Mouse (Mus musculus): ENCODE data around the gene Tbc1d1. TPM values are rescaled to one million over a fixed set of nuclear protein-coding genes. Genes with fewer than 3 reads are reported as not detected.

The Tbc1d1 gene
- polyA plus RNA-seq, 1 experiment from 2014 or later = 18.1 TPM

DNA sequence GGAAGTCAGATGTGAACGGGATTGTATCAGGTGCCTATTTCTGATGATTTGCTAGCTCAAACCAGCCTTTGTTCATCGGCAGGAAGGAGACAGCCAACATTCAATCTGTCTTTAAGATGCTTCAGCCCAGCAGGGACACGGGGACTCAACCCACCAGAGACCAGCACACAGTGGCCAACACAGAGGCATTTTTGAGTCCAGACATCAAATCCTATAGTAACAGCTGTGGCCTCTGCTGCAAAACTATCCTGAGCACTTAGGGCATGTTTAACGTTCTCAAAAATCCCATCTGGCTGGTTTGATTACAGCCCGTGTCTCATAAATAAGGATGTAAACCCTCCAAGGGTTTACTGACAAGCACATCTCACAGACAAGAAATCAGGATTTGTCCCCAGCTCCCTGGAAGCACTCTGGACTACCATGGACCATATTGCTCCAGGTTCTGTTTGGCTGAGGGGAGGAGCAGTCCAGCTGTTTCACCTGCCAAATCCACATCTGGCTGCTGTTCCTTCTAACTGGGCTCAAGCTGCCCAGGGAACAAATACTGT is 207.8 kb downstream of the Tbc1d1 start:
- 38% methylated on average over 5 of the region's 5 CpGs for WGBS
- no peak overlapping the region for H3K4me2 ChIP-seq (replicated peaks)
- ATAC-seq (ENCODE audit: insufficient number of reproducible peaks, low FRiP score, low TSS enrichment, low read depth) = peak; percentile 11; the same call in 1 of the 2 replicates

GRCm38 (mm10) chr5:64364432-64365125 is 208.5 kb downstream of the Tbc1d1 start:
- H3K4me1 ChIP-seq = peaks cover 56% of the 10 kb centered on the region
- H3K27ac ChIP-seq (replicated peaks) = peak overlapping the region; percentile 87
- 24% methylated on average over 7 of the region's 7 CpGs for whole genome bisulfite sequencing
- no peak overlapping the region for H3K4me2 ChIP-seq (replicated peaks)
- H3K4me3 ChIP-seq (replicated peaks) = no peak overlapping the region
- no peaks in the 10 kb centered on the region for H3K9me3 ChIP-seq (replicated peaks)
- H3K27me3 ChIP-seq = no peaks in the 10 kb centered on the region
- H3K36me3 ChIP-seq = no peaks in the 10 kb centered on the region
- H3K9ac ChIP-seq = no peak overlapping the region
- ATAC-seq (ENCODE audit: insufficient number of reproducible peaks, low FRiP score, low TSS enrichment, low read depth) = peak; percentile 79

More for the DNA sequence above, 207.8 kb downstream of the Tbc1d1 start:
- H3K4me3 ChIP-seq (replicated peaks) = no peak overlapping the region
- no peak overlapping the region for H3K9ac ChIP-seq
- no peaks in the 10 kb centered on the region for H3K36me3 ChIP-seq
- no peaks in the 10 kb centered on the region for H3K27me3 ChIP-seq
- H3K4me1 ChIP-seq = peaks cover 63% of the 10 kb centered on the region
- H3K27ac ChIP-seq (replicated peaks) = peak overlapping the region; percentile 87
- H3K9me3 ChIP-seq (replicated peaks) = no peaks in the 10 kb centered on the region

GRCm38 (mm10) chr5:64365187-64366066 is 209.3 kb downstream of the Tbc1d1 start:
- no peak for ATAC-seq (ENCODE audit: insufficient number of reproducible peaks, low FRiP score, low TSS enrichment, low read depth)
- no peaks in the 10 kb centered on the region for H3K9me3 ChIP-seq (replicated peaks)
- 71% methylated on average over 11 of the region's 11 CpGs for WGBS
- H3K4me1 ChIP-seq = peaks cover 48% of the 10 kb centered on the region
- peak overlapping the region; percentile 71 for H3K27ac ChIP-seq (replicated peaks)
- no peak overlapping the region for H3K4me2 ChIP-seq (replicated peaks)
- H3K27me3 ChIP-seq = no peaks in the 10 kb centered on the region
- no peak overlapping the region for H3K4me3 ChIP-seq (replicated peaks)
- no peaks in the 10 kb centered on the region for H3K36me3 ChIP-seq
- no peak overlapping the region for H3K9ac ChIP-seq

DNA sequence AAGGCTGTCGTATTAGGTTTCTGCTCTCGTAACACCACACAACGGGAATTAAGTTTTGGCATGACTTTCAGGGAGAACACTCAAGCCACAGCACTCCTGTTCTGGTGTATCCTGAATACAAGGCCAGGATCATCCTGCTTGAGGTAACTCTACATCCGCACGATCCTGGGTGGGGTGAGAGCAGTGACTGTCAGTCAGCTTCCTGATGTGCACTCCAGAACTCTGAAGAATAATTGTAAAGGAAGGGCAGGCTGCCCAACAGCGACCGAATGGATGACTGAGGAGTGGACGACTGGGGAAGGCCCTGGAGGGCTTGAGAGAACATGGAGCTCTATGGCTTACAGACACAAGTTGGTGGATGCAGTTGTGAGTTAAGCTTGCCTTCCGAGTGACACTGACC is 210.0 kb downstream of the Tbc1d1 start:
- H3K4me3 ChIP-seq (replicated peaks) = no peak overlapping the region

DNA sequence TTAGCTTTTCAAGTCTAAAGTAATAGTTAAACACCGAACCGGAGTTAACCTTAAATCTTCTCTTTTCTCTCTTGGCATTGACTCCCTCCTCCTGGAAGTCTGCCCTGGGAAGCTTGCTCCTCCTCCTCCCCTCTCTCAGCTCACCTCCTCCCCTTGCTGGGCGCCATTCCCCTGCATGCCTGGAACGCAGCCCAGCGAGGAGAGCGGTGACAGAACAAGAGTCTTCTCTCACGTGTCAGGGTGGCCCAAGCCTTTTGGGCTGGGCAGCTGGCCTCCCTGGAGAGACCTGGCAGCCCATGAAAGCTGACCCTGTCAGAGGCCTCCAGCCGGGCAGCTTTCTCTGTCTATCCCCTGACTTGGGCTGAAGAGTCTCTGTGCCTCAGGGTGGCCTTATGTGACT is 211.3 kb downstream of the Tbc1d1 start:
- Histone ChIP-seq H3K4me3 (replicated peaks) (no peak overlapping the region), H3K4me1 (peaks cover 45% of the 10 kb centered on the region), H3K9me3 (replicated peaks) (no peaks in the 10 kb centered on the region), H3K4me2 (replicated peaks) (0 out of 2 replicates have a peak overlapping the region, but pooled peaks have one; percentile 24), H3K27me3 (no peaks in the 10 kb centered on the region), H3K36me3 (no peaks in the 10 kb centered on the region), H3K27ac (replicated peaks) (peak overlapping the region; percentile 82), H3K9ac (no peak overlapping the region)
- 16% methylated on average over 8 of the region's 8 CpGs for WGBS
- ATAC-seq (ENCODE audit: insufficient number of reproducible peaks, low FRiP score, low TSS enrichment, low read depth) = peak; percentile 35; the same call in 1 of the 2 replicates

More for the DNA sequence above, 210.0 kb downstream of the Tbc1d1 start:
- peak overlapping the region; percentile 71; the same call in 1 of the 2 replicates for H3K27ac ChIP-seq (replicated peaks)
- H3K27me3 ChIP-seq = no peaks in the 10 kb centered on the region
- peaks cover 45% of the 10 kb centered on the region for H3K4me1 ChIP-seq
- 77% methylated on average over 9 of the region's 9 CpGs for WGBS
- H3K36me3 ChIP-seq = no peaks in the 10 kb centered on the region
- H3K4me2 ChIP-seq (replicated peaks) = no peak overlapping the region
- no peak for ATAC-seq (ENCODE audit: insufficient number of reproducible peaks, low FRiP score, low TSS enrichment, low read depth)
- H3K9ac ChIP-seq = no peak overlapping the region
- no peaks in the 10 kb centered on the region for H3K9me3 ChIP-seq (replicated peaks)

- no peaks in the 10 kb centered on the region for H3K9me3 ChIP-seq (replicated peaks)
- H3K4me2 ChIP-seq (replicated peaks) = no peak overlapping the region
- H3K4me3 ChIP-seq (replicated peaks) = no peak overlapping the region
- H3K9ac ChIP-seq = no peak overlapping the region
- H3K27me3 ChIP-seq = no peaks in the 10 kb centered on the region
- ATAC-seq (ENCODE audit: insufficient number of reproducible peaks, low FRiP score, low TSS enrichment, low read depth) = no peak
- H3K27ac ChIP-seq (replicated peaks) = no peak overlapping the region
- no peaks in the 10 kb centered on the region for H3K36me3 ChIP-seq
- H3K4me1 ChIP-seq = peaks cover 24% of the 10 kb centered on the region
These were observed 215.3 kb downstream of the Tbc1d1 start for GRCm38 (mm10) chr5:64371331-64371831.

- Histone ChIP-seq H3K9me3 (replicated peaks) (no peaks in the 10 kb centered on the region), H3K27ac (replicated peaks) (no peak overlapping the region), H3K4me3 (replicated peaks) (no peak overlapping the region), H3K4me1 (peaks cover 18% of the 10 kb centered on the region), H3K9ac (no peak overlapping the region), H3K4me2 (replicated peaks) (no peak overlapping the region), H3K27me3 (no peaks in the 10 kb centered on the region), H3K36me3 (no peaks in the 10 kb centered on the region)
- no peak for ATAC-seq (ENCODE audit: insufficient number of reproducible peaks, low FRiP score, low TSS enrichment, low read depth)
- 62% methylated on average over 13 of the region's 13 CpGs for WGBS
These were observed 216.3 kb downstream of the Tbc1d1 start for GRCm38 (mm10) chr5:64372292-64372961.

DNA sequence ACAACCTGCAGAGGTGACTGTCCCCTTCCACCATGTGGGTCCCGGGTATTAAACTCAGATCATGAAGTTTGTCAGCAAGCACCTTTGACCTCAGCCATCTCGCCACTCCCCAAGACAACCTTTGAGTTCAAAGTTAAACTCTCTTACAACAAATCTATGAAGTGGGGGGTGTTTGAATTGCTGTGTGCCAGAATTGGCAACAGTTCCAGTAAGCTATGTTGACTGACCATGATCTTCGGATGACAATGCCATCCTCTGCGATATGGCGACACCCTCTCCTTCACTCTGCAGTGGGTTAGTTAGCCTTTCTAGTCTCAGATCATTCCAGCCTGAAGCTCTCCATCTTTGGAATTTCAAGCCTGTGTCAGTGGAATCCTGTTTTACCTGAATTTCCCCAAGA is 217.6 kb downstream of the Tbc1d1 start:
- Histone ChIP-seq H3K27me3 (no peaks in the 10 kb centered on the region), H3K4me3 (replicated peaks) (no peak overlapping the region), H3K9ac (no peak overlapping the region), H3K4me2 (replicated peaks) (no peak overlapping the region), H3K9me3 (replicated peaks) (no peaks in the 10 kb centered on the region), H3K36me3 (no peaks in the 10 kb centered on the region), H3K4me1 (peaks cover 19% of the 10 kb centered on the region), H3K27ac (replicated peaks) (no peak overlapping the region)
- ATAC-seq (ENCODE audit: insufficient number of reproducible peaks, low FRiP score, low TSS enrichment, low read depth) = no peak
- 89% methylated on average over 5 of the region's 5 CpGs for WGBS

- WGBS = 61% methylated on average over 3 of the region's 3 CpGs
- ATAC-seq (ENCODE audit: insufficient number of reproducible peaks, low FRiP score, low TSS enrichment, low read depth) = no peak
- peaks cover 33% of the 10 kb centered on the region for H3K4me1 ChIP-seq
These were observed 219.7 kb downstream of the Tbc1d1 start for GRCm38 (mm10) chr5:64375851-64376250.

DNA sequence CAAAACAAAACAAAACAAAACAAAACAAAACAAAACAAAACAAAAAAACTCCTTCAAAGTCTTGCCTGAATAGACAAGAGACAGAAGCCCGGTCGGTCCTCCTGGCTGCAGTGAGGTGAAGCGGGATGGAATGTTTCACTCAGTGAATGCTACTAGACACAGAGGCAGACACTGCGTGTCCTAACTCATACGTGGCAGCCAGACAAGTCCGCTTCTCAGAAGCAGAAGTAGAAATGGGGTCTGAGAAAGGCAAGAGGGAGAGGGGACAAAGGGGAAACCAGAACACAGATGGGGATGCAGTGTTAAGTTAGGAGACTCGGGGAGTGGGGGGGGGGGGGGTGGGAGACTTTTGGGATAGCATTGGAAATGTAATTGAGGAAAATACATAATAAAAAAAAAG is 220.4 kb downstream of the Tbc1d1 start:
- Histone ChIP-seq H3K27me3 (no peaks in the 10 kb centered on the region), H3K9ac (no peak overlapping the region), H3K9me3 (replicated peaks) (no peaks in the 10 kb centered on the region), H3K4me1 (peaks cover 35% of the 10 kb centered on the region), H3K36me3 (no peaks in the 10 kb centered on the region), H3K27ac (replicated peaks) (no peak overlapping the region), H3K4me2 (replicated peaks) (no peak overlapping the region), H3K4me3 (replicated peaks) (no peak overlapping the region)
- 55% methylated on average over 7 of the region's 7 CpGs for WGBS
- no peak for ATAC-seq (ENCODE audit: insufficient number of reproducible peaks, low FRiP score, low TSS enrichment, low read depth)

More at GRCm38 (mm10) chr5:64375851-64376250, 219.7 kb downstream of the Tbc1d1 start:
- Histone ChIP-seq H3K4me3 (replicated peaks) (no peak overlapping the region), H3K9ac (no peak overlapping the region), H3K4me2 (replicated peaks) (no peak overlapping the region), H3K9me3 (replicated peaks) (no peaks in the 10 kb centered on the region), H3K27ac (replicated peaks) (no peak overlapping the region), H3K36me3 (no peaks in the 10 kb centered on the region), H3K27me3 (no peaks in the 10 kb centered on the region)

DNA sequence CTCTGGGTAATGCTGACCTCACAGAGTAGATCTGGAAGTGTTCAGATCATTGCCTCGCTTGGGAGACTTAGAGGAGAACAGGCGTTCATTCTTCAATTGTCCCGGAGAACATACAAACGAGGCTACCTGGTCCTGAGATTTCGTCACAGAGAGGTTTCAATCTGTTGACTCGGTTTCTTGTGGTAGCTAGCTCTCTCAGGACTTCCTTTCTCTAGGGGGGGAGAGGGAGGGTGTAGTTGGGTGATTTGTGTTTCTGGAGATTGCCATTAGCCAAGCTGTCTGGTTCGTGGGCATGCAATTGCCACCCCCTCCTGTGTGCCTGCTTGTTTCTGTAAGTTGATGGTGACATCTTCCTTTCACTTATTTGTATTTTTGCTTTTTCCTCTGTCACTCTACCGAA is 221.6 kb downstream of the Tbc1d1 start:
- no peak for ATAC-seq (ENCODE audit: insufficient number of reproducible peaks, low FRiP score, low TSS enrichment, low read depth)
- Histone ChIP-seq H3K27me3 (no peaks in the 10 kb centered on the region), H3K9me3 (replicated peaks) (no peaks in the 10 kb centered on the region), H3K4me2 (replicated peaks) (no peak overlapping the region), H3K9ac (no peak overlapping the region), H3K4me3 (replicated peaks) (no peak overlapping the region), H3K27ac (replicated peaks) (no peak overlapping the region), H3K4me1 (peaks cover 44% of the 10 kb centered on the region), H3K36me3 (no peaks in the 10 kb centered on the region)
- 82% methylated on average over 8 of the region's 8 CpGs for WGBS
